Mouse (Mus musculus): ENCODE results near the gene Trappc2. TPM values are rescaled to one million over a fixed set of nuclear protein-coding genes. Genes with fewer than 3 reads are reported as not detected.

The Trappc2 gene
- 34.1 and 37.6 TPM in 2 replicates for polyA plus RNA-seq (2016; fragmentation: Nextera tagmentation; extraction: Ambion mirVana)

DNA sequence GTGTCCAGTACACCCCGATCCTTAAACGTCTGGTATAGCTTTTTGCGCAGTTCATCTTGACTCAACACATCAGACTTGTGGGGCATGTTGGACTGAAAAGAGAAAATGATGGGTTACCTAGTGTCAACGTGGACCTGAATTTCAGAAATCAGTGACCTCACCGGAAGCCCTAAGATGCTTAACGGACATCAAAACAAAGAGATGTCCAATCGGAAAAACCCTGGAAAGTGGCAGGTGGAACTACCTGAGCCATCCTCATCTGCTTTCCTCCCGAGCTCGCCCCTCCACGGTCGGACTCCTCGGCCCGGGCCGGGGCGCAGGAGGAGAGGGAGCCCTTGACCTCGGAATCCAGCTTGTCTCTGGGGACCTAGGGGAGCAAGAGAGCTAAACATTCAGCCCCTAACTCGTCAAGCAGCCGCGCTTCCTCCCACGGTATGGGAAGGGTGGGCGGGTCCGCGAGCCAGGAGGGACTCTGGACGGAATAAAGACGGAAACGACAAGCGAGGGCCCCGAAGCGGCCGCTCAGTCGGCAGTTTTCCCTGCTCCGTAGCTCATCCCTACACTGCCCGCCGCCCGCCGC lies at the start of gene Trappc2:
Gene Trappc2, plus strand, starts transcription at position 539 of the 580 bp plus-strand sequence.
- peak within 1 kb of the TSS; percentile 72 for H3K4me2 ChIP-seq
- 0 out of 2 replicates have a peak, but pooled peaks cover 6% of the 10 kb centered on the region for H3K27me3 ChIP-seq (replicated peaks)
- ATAC-seq (ENCODE audit: insufficient number of reproducible peaks, low FRiP score): peak; percentile 80

DNA sequence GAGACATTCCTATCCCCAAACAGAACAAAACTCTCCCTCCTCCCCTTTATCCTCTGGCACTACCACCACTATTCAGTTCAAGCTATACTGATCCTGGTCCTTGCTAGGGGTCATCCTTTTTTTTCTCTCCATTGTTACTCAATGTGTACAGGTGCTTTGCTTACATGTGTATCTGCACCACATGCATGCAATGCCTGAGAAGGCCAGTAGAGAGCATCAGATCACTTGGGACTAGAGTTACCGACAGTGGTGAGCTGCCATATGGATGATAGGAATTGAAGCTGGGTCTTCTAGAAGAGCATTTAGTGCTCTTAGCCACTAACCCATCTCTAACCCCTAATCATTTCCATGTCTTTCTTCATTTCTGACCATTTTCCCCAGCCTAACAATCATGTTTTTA lies 46.6 kb upstream of the Trappc2 start:
- peaks cover 6% of the 10 kb centered on the region for H3K36me3 ChIP-seq
- H3K4me2 ChIP-seq: no peak overlapping the region
- H3K27ac ChIP-seq (ENCODE audit: poor library complexity, severe bottlenecking): no peak overlapping the region
- ATAC-seq (ENCODE audit: insufficient number of reproducible peaks, low FRiP score): no peak
- WGBS: 82% methylated on average over 1 of the region's 1 CpGs
- H3K9ac ChIP-seq: no peak overlapping the region
- no peak overlapping the region for H3K4me3 ChIP-seq
- no peaks in the 10 kb centered on the region for H3K9me3 ChIP-seq (replicated peaks)
- no peaks in the 10 kb centered on the region for H3K27me3 ChIP-seq (replicated peaks)
- H3K4me1 ChIP-seq (replicated peaks): no peaks in the 10 kb centered on the region

More for the DNA sequence above, at the start of gene Trappc2:
- Histone ChIP-seq H3K4me1 (replicated peaks) (0 out of 2 replicates have a peak, but pooled peaks cover 3% of the 10 kb centered on the region), H3K9ac (peak within 1 kb of the TSS; percentile 86), H3K4me3 (peak within 1 kb of the TSS; percentile 72), H3K36me3 (0 out of 2 replicates have a peak, but pooled peaks cover 2% of the 10 kb centered on the region), H3K27ac (ENCODE audit: poor library complexity, severe bottlenecking) (peak within 1 kb of the TSS; percentile 38), H3K9me3 (replicated peaks) (no peaks in the 10 kb centered on the region)
- WGBS: 12% methylated on average over 27 of the region's 36 CpGs

DNA sequence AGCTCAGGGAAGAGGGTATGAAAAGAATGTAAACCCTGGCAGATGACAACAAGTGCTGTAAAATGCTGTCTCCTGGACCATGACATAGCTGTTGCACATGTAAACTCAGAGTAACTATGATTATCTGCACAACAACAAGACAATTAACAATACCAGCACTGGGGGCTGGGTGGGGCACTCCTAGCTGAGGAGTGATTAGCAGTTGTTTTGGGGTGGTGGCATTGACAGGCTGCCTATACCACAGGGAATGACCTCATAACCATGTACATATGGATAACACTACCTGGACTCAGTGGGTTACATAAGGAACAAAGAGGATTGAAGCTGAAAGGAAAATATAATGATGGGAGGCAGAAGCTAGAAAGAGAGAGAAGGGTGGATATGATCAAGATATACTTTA lies 32.5 kb upstream of the Trappc2 start:
- Histone ChIP-seq H3K4me2 (no peak overlapping the region), H3K27me3 (replicated peaks) (no peaks in the 10 kb centered on the region), H3K36me3 (peaks cover 20% of the 10 kb centered on the region), H3K9ac (no peak overlapping the region), H3K27ac (ENCODE audit: poor library complexity, severe bottlenecking) (no peak overlapping the region), H3K9me3 (replicated peaks) (no peaks in the 10 kb centered on the region), H3K4me1 (replicated peaks) (no peaks in the 10 kb centered on the region), H3K4me3 (no peak overlapping the region)
- ATAC-seq (ENCODE audit: insufficient number of reproducible peaks, low FRiP score): no peak

DNA sequence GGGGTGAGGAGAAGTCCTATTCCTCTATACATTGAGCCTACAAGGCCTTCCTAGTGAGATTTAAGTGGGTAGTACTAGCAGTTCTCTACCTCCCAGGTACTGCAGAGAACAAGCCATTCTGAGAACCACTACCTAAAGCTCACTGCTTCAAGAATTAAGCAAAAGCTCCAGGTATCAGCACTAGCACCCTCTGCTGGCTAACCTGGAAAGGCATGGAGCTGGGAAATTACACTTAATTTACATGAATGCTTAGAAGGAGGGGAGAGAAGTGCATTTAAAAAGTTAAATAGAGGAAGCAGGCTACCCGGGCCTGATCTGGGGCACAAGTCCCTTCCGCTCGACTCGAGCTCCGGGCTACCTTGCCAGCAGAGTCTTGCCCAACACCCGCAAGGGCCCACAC lies 24.2 kb upstream of the Trappc2 start:
- Histone ChIP-seq H3K36me3 (0 out of 2 replicates have a peak, but pooled peaks cover 5% of the 10 kb centered on the region), H3K9me3 (replicated peaks) (no peaks in the 10 kb centered on the region), H3K4me1 (replicated peaks) (no peaks in the 10 kb centered on the region), H3K27me3 (replicated peaks) (no peaks in the 10 kb centered on the region), H3K4me3 (no peak overlapping the region), H3K27ac (ENCODE audit: poor library complexity, severe bottlenecking) (no peak overlapping the region), H3K4me2 (no peak overlapping the region), H3K9ac (no peak overlapping the region)
- no peak for ATAC-seq (ENCODE audit: insufficient number of reproducible peaks, low FRiP score)
- WGBS: 71% methylated on average over 5 of the region's 6 CpGs

DNA sequence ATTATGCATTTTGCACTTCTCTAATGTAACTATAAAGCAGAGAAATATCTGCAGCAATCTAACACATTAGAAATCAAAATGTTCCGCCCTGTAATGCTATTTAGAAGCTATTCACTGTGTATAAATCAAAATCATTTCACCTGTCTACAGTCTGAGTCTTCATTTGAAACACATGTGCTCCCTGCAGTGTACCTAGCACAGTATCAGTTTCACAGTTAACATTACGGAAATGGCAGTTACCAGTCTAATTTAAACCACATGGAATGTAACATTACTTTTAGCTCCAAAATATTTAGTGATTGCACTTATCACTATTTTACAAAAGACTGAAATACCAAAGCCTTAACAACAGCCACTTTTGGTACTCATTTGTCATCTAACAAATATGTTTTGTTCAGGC lies 5.6 kb upstream of the Trappc2 start:
- no peak overlapping the region for H3K27ac ChIP-seq (ENCODE audit: poor library complexity, severe bottlenecking)
- H3K9me3 ChIP-seq (replicated peaks): no peaks in the 10 kb centered on the region
- H3K9ac ChIP-seq: no peak overlapping the region
- no peak overlapping the region for H3K4me2 ChIP-seq
- no peaks in the 10 kb centered on the region for H3K27me3 ChIP-seq (replicated peaks)
- WGBS: 80% methylated on average over 2 of the region's 2 CpGs
- no peak for ATAC-seq (ENCODE audit: insufficient number of reproducible peaks, low FRiP score)
- no peak overlapping the region for H3K4me3 ChIP-seq
- 0 out of 2 replicates have a peak, but pooled peaks cover 3% of the 10 kb centered on the region for H3K36me3 ChIP-seq
- no peaks in the 10 kb centered on the region for H3K4me1 ChIP-seq (replicated peaks)

DNA sequence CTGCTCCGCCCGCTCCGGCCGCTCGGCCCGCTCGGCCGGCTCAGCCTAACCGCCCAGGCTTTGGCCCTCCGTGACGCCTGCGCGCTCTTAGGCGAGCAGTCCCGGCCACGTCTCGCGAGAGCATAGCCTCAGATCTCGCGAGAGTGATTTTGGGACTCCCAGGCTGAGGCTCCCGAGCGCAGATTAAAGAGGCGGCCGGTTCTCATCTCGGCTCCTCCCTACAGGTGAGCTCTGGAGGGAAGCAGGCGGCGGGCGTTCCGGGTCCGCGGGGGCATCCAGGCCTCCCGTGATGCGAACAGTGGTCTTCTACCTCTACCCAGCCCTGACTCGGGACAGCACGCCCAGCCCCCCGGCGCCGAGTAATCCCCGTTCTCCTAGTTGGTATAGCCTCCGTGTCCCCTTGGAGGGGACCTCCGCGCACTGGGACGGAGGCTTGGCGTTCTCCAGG lies 266 bp downstream of the Trappc2 start, which contains the start of gene Ofd1:
Gene Ofd1, minus strand, starts transcription at position 89 of the 448 bp plus-strand sequence.
- 0 out of 2 replicates have a peak, but pooled peaks cover 6% of the 10 kb centered on the region for H3K27me3 ChIP-seq (replicated peaks)
- H3K27ac ChIP-seq (ENCODE audit: poor library complexity, severe bottlenecking): peak within 1 kb of the TSS; percentile 38
- 0 out of 2 replicates have a peak, but pooled peaks cover 3% of the 10 kb centered on the region for H3K4me1 ChIP-seq (replicated peaks)
- no peaks in the 10 kb centered on the region for H3K9me3 ChIP-seq (replicated peaks)
- peak within 1 kb of the TSS; percentile 72 for H3K4me3 ChIP-seq
- ATAC-seq (ENCODE audit: insufficient number of reproducible peaks, low FRiP score): peak; percentile 99
- WGBS: 13% methylated on average over 44 of the region's 44 CpGs
- peak within 1 kb of the TSS; percentile 72 for H3K4me2 ChIP-seq
- H3K9ac ChIP-seq: peak within 1 kb of the TSS; percentile 86
- H3K36me3 ChIP-seq: no peaks in the 10 kb centered on the region

DNA sequence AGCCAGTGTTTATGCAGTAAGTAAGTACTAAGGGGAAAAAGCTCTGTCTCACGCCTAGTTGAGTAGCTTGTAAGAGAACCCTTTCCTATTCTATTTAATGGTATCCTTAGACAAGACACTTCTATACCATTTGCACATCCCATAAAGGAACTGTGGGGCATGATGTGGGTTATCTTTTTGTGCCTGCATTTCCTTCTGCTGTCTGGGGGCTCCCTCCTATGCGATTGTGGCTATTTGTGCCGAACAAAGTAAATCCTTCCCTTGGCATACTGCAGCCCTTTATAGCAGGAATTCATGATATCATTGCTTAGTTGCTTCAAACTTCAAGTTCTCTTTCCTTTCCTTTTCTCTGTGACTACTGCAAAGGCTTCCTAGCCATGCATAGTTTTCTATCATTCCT lies 4.2 kb downstream of the Trappc2 start:
- H3K9ac ChIP-seq: no peak overlapping the region
- no peak for ATAC-seq (ENCODE audit: insufficient number of reproducible peaks, low FRiP score)
- WGBS: 71% methylated on average over 3 of the region's 3 CpGs

DNA sequence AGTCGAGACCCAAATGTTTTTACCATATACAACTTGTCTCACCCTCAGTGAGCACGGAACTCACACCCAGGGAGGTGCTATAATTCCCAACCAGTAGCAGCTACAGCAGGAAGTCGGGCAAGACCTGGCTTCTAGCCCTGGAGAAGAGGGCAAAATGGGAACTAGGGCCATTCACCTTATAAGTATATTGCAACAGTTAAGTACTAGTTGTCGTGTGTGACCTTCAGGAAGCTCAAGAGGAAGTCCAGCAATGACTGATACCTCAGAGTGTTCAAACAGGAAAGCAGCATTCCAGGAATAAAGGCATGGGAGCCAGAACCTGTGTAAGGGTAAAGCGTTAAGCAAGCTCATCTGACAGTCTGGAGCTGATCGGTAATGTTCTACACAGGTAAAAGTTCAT lies 13.2 kb downstream of the Trappc2 start:
- no peaks in the 10 kb centered on the region for H3K27me3 ChIP-seq (replicated peaks)
- WGBS: 77% methylated on average over 6 of the region's 6 CpGs

More for the DNA sequence above, 4.2 kb downstream of the Trappc2 start:
- H3K27ac ChIP-seq (ENCODE audit: poor library complexity, severe bottlenecking): no peak overlapping the region
- no peak overlapping the region for H3K4me3 ChIP-seq
- H3K36me3 ChIP-seq: no peaks in the 10 kb centered on the region
- H3K9me3 ChIP-seq (replicated peaks): no peaks in the 10 kb centered on the region
- H3K4me1 ChIP-seq (replicated peaks): 0 out of 2 replicates have a peak, but pooled peaks cover 3% of the 10 kb centered on the region
- H3K27me3 ChIP-seq (replicated peaks): 0 out of 2 replicates have a peak, but pooled peaks cover 6% of the 10 kb centered on the region
- H3K4me2 ChIP-seq: no peak overlapping the region

DNA sequence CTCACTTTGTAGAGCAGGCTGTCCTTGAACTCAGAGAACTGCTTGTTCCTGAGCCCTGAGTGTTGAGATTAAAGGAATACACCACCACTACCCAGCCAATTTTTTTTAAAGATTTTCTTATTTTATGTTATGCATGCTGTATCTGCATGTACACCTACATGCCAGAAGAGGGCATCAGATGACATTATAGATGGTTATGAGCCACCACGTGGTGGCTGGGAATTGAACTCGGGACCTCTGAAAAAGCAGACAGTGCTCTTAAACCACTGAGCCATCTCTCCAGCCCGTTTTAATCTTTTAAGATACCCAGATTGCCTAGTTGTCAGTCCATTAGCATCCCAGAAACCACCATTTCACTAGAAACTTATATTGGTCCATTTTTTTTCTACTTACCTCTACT lies 14.0 kb downstream of the Trappc2 start:
- WGBS: 65% methylated on average over 3 of the region's 3 CpGs
- no peak for ATAC-seq (ENCODE audit: insufficient number of reproducible peaks, low FRiP score)
- Histone ChIP-seq H3K4me2 (no peak overlapping the region), H3K4me1 (replicated peaks) (no peaks in the 10 kb centered on the region), H3K36me3 (peaks cover 15% of the 10 kb centered on the region), H3K9ac (no peak overlapping the region), H3K9me3 (replicated peaks) (no peaks in the 10 kb centered on the region), H3K4me3 (no peak overlapping the region), H3K27ac (ENCODE audit: poor library complexity, severe bottlenecking) (no peak overlapping the region), H3K27me3 (replicated peaks) (no peaks in the 10 kb centered on the region)

More for the DNA sequence above, 13.2 kb downstream of the Trappc2 start:
- Histone ChIP-seq H3K36me3 (peaks cover 15% of the 10 kb centered on the region), H3K4me1 (replicated peaks) (no peaks in the 10 kb centered on the region), H3K9ac (no peak overlapping the region), H3K4me2 (no peak overlapping the region), H3K27ac (ENCODE audit: poor library complexity, severe bottlenecking) (no peak overlapping the region), H3K9me3 (replicated peaks) (no peaks in the 10 kb centered on the region), H3K4me3 (no peak overlapping the region)
- no peak for ATAC-seq (ENCODE audit: insufficient number of reproducible peaks, low FRiP score)

DNA sequence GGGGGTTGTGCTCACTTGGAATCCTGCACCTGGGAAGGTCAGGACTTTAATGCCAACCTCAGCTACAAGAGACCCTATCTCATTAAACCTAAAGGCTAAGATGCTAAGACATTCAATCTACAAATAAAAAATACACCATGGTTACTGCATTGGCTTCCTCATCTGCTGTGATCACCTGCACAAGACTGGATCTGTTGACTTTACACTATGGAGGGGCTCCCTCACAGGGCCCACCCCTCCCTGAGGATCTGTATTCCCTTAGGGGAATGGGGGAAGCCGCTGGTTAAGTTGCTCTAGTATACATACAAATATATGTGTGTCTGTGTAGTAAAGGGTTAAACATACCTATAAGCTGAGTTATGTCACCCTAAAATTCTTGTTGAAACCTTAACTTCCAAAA lies 15.2 kb downstream of the Trappc2 start:
- no peaks in the 10 kb centered on the region for H3K9me3 ChIP-seq (replicated peaks)
- H3K27me3 ChIP-seq (replicated peaks): no peaks in the 10 kb centered on the region
- no peak overlapping the region for H3K9ac ChIP-seq
- no peak overlapping the region for H3K4me2 ChIP-seq
- no peaks in the 10 kb centered on the region for H3K4me1 ChIP-seq (replicated peaks)
- H3K27ac ChIP-seq (ENCODE audit: poor library complexity, severe bottlenecking): no peak overlapping the region
- ATAC-seq (ENCODE audit: insufficient number of reproducible peaks, low FRiP score): no peak
- H3K4me3 ChIP-seq: no peak overlapping the region
- 85% methylated on average over 1 of the region's 1 CpGs for WGBS
- peaks cover 15% of the 10 kb centered on the region for H3K36me3 ChIP-seq

DNA sequence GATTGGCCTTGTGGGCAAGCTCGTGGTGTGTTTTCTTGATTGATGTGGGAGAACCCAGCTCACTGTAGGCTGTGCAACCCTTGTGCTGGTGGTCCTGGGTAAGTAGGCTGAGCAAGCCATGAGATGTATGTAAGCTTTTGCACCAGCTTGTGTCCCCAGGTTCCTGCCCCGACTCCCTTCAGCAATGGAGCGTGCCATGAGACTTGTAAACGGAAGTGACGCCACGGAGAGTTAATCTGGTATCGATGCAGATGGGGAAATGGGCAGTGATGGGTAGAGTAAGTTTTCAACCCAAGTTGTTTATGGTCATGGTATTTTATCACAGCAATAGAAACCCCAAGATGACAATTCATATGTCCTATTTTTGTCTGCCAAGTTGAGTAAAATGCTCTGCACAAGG lies 27.9 kb downstream of the Trappc2 start:
- H3K27ac ChIP-seq (ENCODE audit: poor library complexity, severe bottlenecking): no peak overlapping the region
- no peak for ATAC-seq (ENCODE audit: insufficient number of reproducible peaks, low FRiP score)
- WGBS: 90% methylated on average over 7 of the region's 7 CpGs
- H3K9ac ChIP-seq: no peak overlapping the region
- H3K27me3 ChIP-seq (replicated peaks): no peaks in the 10 kb centered on the region
- H3K9me3 ChIP-seq (replicated peaks): no peaks in the 10 kb centered on the region
- H3K4me1 ChIP-seq (replicated peaks): no peaks in the 10 kb centered on the region
- no peak overlapping the region for H3K4me3 ChIP-seq
- no peak overlapping the region for H3K4me2 ChIP-seq
- 0 out of 2 replicates have a peak, but pooled peaks cover 8% of the 10 kb centered on the region for H3K36me3 ChIP-seq
